Mouse (Mus musculus) layer of hippocampus, postnatal 36 days (tissue): ENCODE results near the gene Mxd4. TPM values are rescaled to one million over a fixed set of nuclear protein-coding genes. Genes with fewer than 3 reads are reported as not detected.

Experiments
- DNase-seq, 2 experiments: peaks; one replicate each; pipeline ENCODE4 v3.0.0; 2022
- total RNA-seq, 2 experiments: library from RNA; stranded (reverse); gene quantifications; 2 replicates each; pipeline ENCODE4 v1.2.3; 2021

Mxd4 gene
- total RNA-seq, 2 experiments from 2014 or later, result 86.7 to 99.5 TPM

DNA sequence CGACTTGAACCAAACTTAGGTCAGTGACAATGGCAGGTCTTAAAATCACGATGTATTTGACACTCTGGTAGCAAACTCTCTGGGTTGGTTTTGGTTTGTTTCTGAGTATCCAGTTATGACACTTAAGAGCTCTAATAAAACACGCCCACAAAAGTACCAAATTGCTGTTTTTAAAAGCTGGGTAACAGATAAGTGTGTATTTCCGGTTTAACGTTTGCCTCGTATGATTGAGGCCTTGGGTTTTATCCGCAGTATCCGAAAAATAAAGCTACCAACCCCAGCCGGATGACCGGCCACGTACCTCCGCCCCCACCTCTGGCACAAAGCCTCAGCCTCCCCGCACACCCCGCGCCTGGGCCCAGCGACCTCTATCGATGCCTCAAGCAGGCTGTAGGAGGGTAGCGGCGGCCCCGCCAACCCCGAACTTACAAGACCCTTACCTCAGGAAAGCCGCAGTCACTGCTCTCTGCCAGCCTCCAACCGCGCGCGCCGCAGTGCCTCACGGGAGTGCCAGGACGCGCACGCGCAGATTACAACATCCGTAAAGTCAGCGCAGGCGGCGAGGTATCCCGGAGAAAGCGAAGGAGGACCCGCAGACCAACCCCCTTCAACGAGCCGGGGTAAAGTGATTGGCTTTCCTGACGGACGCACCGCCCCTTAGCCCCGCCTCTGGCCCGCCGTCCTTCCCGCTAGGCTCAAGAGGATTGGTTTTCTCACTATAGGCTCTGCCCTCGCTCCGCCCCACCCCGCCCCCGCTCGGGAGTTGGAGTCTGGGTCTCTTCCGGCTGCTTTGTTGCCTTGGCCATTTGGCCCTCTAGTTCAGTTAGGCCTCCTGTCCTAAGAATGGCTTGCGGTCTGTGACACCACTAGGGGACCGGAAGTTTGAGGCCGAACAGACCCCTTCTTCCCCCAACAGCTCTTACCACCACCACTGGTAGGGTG, 18.3 kb downstream of the Mxd4 start, which contains the start of the genes Poln and Haus3:
TSS of gene Poln (minus strand) at position 499 of the 942 bp plus-strand sequence.
TSS of gene Haus3 (minus strand) at position 578 of the 942 bp plus-strand sequence.
- peak; percentile 97 to 98 for DNase-seq

DNA sequence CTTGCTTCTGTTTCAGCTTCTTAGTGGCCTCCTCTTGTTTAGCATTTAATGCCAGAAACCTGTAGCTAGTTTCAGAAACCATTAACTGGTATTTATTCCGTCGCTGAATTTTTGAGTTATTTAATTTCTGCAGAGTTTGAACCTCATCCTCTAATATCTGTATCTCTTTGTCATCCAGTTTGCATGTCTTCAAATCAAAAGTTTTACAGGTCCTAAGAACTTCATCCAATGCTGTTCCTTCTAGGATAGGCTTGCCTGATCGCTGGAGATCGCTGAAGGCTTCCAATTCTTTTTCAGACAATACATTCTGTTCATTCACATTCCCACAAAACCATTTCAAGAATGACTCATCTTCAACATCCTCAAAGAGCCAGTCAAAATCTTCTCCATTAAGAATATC, 19.7 kb downstream of the Mxd4 start:
- no peak for DNase-seq

DNA sequence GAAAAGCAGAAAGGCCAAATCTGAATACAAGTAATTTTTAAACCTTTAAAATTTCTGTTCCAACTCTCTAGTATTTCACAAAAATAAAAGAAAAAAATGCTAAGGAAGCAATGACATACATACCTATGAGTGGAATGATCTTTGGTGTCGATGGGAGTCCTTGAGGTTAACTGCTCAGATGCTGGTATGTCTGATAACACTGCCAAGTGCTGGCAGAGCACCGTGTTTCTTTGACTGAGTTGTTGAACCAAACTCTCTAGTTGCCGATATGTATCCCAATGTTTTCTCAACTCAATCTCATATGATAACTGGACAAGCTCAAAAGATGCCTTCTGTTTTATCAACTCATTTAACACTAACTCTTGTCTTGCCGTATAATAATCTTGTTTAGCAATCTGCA, 21.7 kb downstream of the Mxd4 start:
- DNase-seq, result no peak

DNA sequence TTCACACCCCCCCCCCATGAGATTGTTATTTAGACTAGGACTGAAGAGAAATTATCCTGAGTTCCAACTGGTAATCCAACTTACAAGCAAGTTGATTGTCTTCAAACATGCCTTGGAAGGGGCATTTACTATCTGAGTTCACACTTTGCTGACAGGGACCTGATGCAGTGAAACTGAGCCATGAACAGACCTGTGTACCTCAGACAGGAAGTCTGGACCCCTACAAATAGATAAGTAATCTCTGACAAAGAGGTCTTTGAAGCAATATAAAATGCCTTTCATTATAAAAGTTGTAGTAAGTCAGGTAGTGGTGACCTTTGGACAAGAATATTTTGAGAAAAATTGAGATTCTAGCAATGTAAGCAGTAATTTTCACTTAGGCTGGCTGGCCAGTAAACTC, 39.0 kb downstream of the Mxd4 start:
- DNase-seq, result no peak

DNA sequence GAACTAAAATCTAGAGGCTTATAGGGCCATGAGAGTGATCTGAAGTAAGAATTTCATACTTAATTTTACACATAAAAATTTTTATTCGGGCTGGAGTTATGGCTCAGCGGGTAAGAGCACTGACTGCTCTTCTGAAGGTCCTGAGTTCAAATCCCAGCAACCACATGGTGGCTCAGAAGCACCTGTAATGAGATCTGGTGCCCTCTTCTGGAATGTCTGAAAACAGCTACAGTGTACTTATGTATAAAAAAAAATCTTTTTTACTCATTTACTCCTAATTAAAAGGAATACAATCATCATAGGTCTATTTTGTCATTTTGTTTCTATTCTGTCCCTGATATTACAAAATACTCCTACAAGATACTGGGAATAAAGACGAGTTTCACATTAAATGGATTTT, 40.0 kb downstream of the Mxd4 start:
- no peak for DNase-seq

DNA sequence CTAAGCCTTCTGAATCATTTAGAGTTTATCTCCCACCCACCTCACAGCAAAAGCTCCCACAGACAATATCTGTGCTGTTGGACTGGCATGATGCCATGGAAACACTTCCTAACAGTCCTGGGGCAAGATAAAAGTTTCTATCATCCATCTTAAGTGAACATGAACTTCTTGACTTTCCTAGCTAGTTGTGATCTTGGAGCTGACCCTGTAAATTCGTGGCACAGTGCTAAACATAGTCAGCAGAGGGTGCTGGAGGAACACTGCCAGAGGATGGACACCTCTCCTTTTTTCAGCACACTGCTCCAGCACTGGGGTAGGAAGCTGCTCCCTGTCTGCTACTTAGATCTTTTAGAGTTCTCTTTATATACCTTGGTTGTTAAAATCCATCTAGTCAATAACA, 47.8 kb downstream of the Mxd4 start:
- DNase-seq, result peak; percentile 15 to 24

DNA sequence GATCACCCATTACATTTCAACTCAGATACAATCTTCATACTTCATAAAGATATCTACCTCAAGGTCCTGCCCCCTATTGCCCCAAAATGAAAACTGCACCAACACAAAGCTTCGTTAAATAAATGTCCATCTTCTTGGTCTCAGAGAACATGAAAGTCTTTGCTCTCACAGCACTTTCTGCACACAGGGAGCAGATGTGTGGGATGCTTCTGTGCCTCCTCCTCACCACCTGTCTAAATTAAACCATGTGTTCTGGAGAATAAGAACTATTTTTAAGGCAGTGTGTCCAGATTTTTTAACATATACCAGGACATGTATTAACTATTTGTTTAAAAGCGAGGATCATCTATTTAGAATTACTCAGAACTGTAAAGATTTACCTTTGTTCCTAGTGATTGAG, 54.8 kb downstream of the Mxd4 start:
- DNase-seq, result no peak

DNA sequence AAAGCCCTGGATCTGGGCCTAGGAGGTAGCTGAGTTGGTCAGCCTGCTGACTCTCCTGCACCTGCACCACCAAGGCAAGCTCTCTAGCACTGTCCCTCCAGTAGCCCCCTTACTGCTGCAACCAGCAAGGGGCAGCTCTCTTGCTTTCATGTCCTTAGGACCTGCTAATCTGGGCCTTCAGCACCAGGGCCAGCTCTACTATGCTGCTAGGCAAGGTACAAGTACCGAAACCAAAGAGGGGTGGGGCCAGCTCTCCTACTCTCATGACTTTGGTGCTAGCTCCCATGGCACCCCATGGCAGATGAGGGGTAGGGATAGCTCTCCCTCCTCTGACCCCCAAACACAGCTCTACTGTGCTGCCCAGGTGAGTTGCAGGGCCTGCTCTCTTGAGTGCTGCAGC, 63.4 kb downstream of the Mxd4 start:
- no peak for DNase-seq

Other genes starting within 250 kb of the Mxd4 start
- 10 to 100 TPM; 58.2 to 70.7 TPM for gene Gm1673, start 204.3 kb downstream of the Mxd4 start, total RNA-seq
- 100 to 1,000 TPM; 125 to 138 TPM for gene Nat8l, start 191.7 kb downstream of the Mxd4 start, total RNA-seq
- under 1 TPM; 0.71 to 0.92 TPM for gene Poln, start 18.3 kb downstream of the Mxd4 start, total RNA-seq
- gene Haus3, start 18.2 kb downstream of the Mxd4 start, total RNA-seq, result 1 to 10 TPM; 6.3 to 6.4 TPM
- 10 to 100 TPM; 32.0 to 33.1 TPM for gene Zfyve28, start 100.7 kb upstream of the Mxd4 start, total RNA-seq
- under 1 TPM; 0.32 to 0.40 TPM for gene Cfap99, start 100.9 kb upstream of the Mxd4 start, total RNA-seq
- gene Rnf4, start 148.6 kb upstream of the Mxd4 start, total RNA-seq, result 10 to 100 TPM; 84.8 to 85.9 TPM
- 10 to 100 TPM; 41.3 to 42.7 TPM for gene Fam193a, start 182.2 kb upstream of the Mxd4 start, total RNA-seq